Mouse (Mus musculus) hindbrain, embryonic 15.5 days (tissue): Measurements from ENCODE around the gene Ankrd44. TPM values are rescaled to one million over a fixed set of nuclear protein-coding genes. Genes with fewer than 3 reads are reported as not detected.
"Not testable (repeated sequence)": the region's sequence is repeated elsewhere in the genome, so short reads cannot be mapped to it uniquely, and the experiment has no call there.

Experiments used
- ATAC-seq: fragments of 200-750 bp; cut with Nextera tagmentation; 2 replicates; pipeline ENCODE4 v1.8.0; 2017; ENCODE audit warnings: low read depth, moderate number of reproducible peaks, moderate TSS enrichment; ENCODE audit not compliant: low FRiP score
- H3K27ac ChIP-seq: fragments of 300-500 bp; sonication (generic); replicated peaks from 2 replicates; pipeline ENCODE4 v1.5.1; 2015; ENCODE audit warnings: mild to moderate bottlenecking, inconsistent platforms
- H3K27me3 ChIP-seq: fragments of 300-500 bp; sonication (generic); 2 replicates; pipeline ENCODE4 v1.6.1; 2015; ENCODE audit warnings: control low read depth, inconsistent platforms
- H3K36me3 ChIP-seq: fragments of 300-500 bp; sonication (generic); 2 replicates; pipeline ENCODE4 v1.6.1; 2015; ENCODE audit warnings: control low read depth, inconsistent platforms
- H3K4me1 ChIP-seq: fragments of 300-500 bp; sonication (generic); replicated peaks from 2 replicates; pipeline ENCODE4 v1.6.1; 2015; ENCODE audit warnings: control low read depth, inconsistent platforms
- H3K4me2 ChIP-seq: fragments of 300-500 bp; sonication (generic); 2 replicates; pipeline ENCODE4 v1.6.1; 2015; ENCODE audit warnings: moderate library complexity, mild to moderate bottlenecking, inconsistent platforms
- H3K4me3 ChIP-seq: fragments of 300-500 bp; sonication (generic); 2 replicates; pipeline ENCODE4 v1.5.1; 2015; ENCODE audit warnings: mild to moderate bottlenecking, inconsistent platforms
- H3K9ac ChIP-seq: fragments of 300-500 bp; sonication (generic); 2 replicates; pipeline ENCODE4 v1.6.1; 2015; ENCODE audit warnings: inconsistent platforms
- H3K9me3 ChIP-seq: fragments of 300-500 bp; sonication (generic); 2 replicates; pipeline ENCODE4 v1.6.1; 2016; ENCODE audit warnings: control low read depth, inconsistent platforms
- WGBS: fragments of 180-500 bp; shearing (Covaris S2); methylation state at CpG from one replicate; pipeline ENCODE4 v1.1.7; 2015; 5-methylcytosine and 5-hydroxymethylcytosine counted together
- polyA plus RNA-seq: library from polyadenylated mRNA; unstranded; fragments of >200 nt; fragmentation: Nextera tagmentation; extraction: Ambion mirVana; gene quantifications from 2 replicates; pipeline ENCODE4 v1.2.1, GENCODE M21; 2015

The Ankrd44 gene
- 19.8 and 21.1 TPM in 2 replicates for polyA plus RNA-seq

DNA sequence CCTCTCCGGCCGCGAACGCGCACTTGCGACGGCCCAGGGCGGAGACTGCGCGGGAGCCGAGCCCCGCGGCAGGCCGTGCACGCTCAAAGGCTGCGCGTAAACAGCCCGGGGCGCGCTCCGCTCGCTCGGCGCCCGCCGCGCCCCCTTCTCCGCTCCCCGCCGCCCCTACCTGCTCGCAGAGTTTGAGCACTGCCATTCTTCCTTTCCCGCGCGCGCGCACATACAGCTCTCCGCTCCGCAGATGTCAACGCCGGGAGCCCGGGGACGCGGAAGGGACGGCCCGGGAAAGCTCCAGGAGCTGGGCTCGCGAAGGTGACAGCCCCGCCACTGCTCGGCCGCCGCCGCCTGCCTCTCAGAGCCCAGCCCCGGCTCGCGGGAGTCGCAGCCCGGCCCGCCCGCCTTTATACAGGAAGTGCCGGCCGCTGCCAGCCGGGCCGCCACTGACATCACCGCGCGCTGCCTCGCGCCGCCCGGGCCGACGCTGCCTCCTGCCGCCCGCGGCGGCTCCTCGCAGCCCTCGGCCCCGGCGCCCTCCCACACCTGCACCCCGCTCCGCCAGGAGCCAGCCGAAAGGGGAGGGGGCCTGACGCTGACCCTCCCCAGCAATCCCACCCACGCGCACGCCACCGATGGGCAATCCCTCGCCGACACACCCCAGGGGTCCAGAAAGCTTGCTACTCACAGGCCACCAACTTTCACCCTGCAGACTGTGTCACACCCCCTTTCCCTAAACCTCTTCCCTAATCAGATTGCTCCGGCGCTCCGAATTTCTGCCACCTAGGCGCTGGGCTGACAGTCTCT, at the start of gene Ankrd44:
Ankrd44 (minus strand) TSS at position 417 of the 801 bp plus-strand sequence.
- Histone ChIP-seq H3K9me3 (no peaks in the 10 kb centered on the region), H3K27me3 (no peaks in the 10 kb centered on the region), H3K4me2 (peak within 1 kb of the TSS; percentile 92), H3K4me3 (peak within 1 kb of the TSS; percentile 80), H3K27ac (peak within 1 kb of the TSS; percentile 96), H3K36me3 (no peaks in the 10 kb centered on the region), H3K9ac (peak within 1 kb of the TSS; percentile 89), H3K4me1 (peaks cover 32% of the 10 kb centered on the region)
- under 1% methylated on average over 56 of the region's 94 CpGs for WGBS
- peak; percentile 94 for ATAC-seq

DNA sequence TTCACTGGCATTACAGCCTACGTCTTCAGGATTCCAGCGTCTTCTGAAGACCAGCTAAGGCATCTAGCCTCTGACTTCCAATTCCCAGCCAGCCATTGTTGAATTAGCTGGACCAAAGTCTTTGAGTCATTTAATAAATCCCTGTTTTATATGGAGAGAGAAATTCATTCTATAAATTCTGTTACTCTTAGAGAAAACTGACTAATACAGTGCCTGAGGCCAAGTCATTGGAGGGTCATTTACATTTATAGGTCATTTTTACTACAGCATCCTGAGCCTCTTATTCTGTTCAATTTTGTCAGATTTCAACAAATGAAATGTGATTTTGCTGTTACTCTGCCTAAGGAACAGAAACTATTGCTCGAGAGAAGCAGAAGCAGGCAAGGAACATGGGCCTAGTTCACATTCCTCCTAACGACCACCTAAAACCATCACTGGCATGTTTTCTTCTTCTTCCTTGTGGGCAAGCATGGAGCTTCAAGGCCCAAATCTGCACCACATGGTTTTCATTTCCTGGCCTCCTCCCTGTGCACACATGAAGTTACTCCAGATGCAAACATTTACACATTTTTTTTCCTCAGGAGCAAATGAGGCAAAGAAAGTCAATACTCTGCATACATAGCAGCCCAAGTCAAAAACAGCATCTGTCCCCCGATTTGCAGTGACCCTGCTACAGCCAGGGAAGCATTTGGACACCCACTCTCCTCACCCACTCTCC, 45.7 kb upstream of the Ankrd44 start:
- no peak overlapping the region for H3K4me2 ChIP-seq
- H3K9ac ChIP-seq = no peak overlapping the region
- no peaks in the 10 kb centered on the region for H3K36me3 ChIP-seq
- 85% methylated on average over 5 of the region's 5 CpGs for WGBS
- no peaks in the 10 kb centered on the region for H3K9me3 ChIP-seq
- no peak overlapping the region for H3K4me3 ChIP-seq
- ATAC-seq = no peak
- H3K27ac ChIP-seq = no peak overlapping the region
- H3K27me3 ChIP-seq = no peaks in the 10 kb centered on the region
- no peaks in the 10 kb centered on the region for H3K4me1 ChIP-seq

DNA sequence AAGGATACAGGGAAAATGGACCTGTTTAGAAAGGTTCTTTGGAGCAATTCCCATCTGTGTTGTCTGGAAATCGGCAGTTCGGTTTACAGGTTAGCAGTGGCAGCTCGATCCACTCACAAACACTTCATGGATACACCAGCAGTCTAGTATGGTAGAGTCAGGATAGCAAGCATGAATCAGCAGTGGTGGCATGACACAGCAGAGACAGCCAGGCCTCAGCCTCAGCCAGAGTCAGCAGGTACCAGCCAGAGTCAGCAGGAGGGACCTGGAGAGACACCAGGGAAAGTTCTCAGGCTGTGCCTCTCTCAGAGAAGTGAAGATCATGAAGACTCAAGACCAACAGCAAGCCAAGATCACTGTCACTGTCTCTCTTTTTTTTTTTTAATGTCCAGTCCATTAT, 40.7 kb upstream of the Ankrd44 start:
- ATAC-seq = no peak
- Histone ChIP-seq H3K4me2 (no peak overlapping the region), H3K4me1 (no peaks in the 10 kb centered on the region), H3K27me3 (no peaks in the 10 kb centered on the region), H3K9me3 (no peaks in the 10 kb centered on the region), H3K4me3 (no peak overlapping the region), H3K36me3 (no peaks in the 10 kb centered on the region), H3K27ac (no peak overlapping the region), H3K9ac (no peak overlapping the region)
- WGBS = 95% methylated on average over 3 of the region's 3 CpGs

DNA sequence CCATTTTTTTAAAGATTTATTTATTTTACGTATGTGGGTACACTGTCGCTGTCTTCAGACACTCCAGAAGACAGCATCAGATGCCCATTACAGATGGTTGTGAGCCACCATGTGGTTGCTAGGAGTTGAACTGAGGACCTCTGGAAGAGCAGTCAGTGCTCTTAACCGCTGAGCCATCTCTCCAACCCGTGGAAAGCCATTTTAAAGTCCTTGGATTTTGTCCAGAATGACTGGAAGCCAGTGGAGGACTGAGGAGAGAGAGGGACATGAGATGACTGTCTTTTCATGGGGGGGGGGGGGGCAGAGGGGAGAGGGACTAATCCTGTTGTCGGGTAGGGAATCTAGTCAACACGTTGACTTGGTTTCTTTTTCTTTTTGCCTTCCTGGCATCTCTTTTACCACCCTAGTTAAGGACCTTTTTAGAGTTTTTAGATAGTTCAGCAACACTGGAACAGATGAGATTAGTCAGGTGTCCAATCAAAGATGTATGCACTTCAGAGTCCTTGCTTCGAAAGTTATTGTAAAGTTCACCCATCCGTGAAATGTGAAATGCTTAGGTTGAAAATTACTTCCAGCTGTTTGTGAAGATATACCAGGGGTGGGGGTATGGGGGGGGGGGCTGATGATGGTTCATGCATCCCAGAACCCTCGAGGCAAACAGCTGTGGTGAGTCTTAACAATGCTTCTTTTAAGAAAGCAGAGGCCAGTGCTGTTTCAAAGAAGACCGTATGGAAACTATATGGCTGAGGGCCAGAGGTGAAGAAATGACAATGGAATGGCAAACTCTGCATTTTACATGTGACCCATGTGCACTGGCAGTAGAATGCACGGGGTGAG, 39.2 kb upstream of the Ankrd44 start:
- Histone ChIP-seq H3K4me3 (no peak overlapping the region), H3K36me3 (no peaks in the 10 kb centered on the region), H3K27ac (no peak overlapping the region), H3K4me1 (no peaks in the 10 kb centered on the region), H3K27me3 (no peaks in the 10 kb centered on the region), H3K4me2 (no peak overlapping the region), H3K9me3 (no peaks in the 10 kb centered on the region), H3K9ac (no peak overlapping the region)
- WGBS = 69% methylated on average over 11 of the region's 11 CpGs
- no peak for ATAC-seq

DNA sequence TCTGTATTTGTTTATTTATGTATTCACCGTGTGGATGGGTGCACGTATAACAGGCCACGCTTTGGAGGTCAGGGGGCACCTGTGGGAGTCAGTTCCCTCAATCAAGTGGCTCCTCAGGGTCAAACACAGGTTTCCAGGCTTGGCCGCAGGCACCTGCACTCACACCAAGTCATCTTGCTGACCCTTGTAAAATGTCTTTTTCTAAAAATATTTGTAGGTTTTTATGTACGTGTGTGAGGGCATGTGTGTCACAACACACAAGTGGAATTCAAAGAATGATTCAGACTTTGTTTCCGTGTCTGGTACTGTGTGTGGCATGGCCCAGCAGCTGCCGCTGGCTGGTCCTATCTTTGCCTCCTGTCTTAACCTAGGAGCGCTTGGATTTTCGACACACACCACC, 35.5 kb upstream of the Ankrd44 start:
- 87% methylated on average over 9 of the region's 9 CpGs for WGBS
- no peaks in the 10 kb centered on the region for H3K4me1 ChIP-seq
- no peak overlapping the region for H3K4me2 ChIP-seq
- ATAC-seq = no peak
- H3K9ac ChIP-seq = no peak overlapping the region
- no peak overlapping the region for H3K4me3 ChIP-seq
- H3K9me3 ChIP-seq = no peaks in the 10 kb centered on the region
- no peaks in the 10 kb centered on the region for H3K27me3 ChIP-seq
- H3K27ac ChIP-seq = no peak overlapping the region
- no peaks in the 10 kb centered on the region for H3K36me3 ChIP-seq

DNA sequence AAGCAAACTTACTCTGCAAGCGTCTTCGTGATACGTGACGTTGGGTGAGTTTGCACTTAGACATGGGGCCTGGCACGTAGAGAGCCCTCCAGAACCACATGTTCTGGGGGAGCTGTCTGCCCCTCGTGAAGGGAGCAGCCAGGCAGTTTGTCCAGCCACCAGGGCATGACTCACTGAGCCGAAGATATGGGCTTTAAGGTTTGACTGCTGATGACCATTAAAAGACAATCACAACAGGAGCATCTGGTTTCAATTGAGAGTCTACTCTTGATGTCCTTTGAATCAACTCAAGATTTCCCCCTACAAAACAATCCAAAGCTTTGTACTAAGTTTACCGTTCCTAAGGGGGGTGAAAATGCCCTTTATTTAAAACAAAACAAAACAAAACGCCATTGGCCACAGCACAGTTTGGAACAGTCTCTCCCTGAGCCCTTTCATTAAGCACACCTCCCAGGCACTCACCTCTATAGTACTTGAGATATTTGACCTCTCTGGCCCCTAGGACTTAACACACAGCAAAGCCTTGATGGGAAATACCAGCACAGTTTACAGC, 34.5 kb upstream of the Ankrd44 start:
- 81% methylated on average over 9 of the region's 9 CpGs for WGBS
- Histone ChIP-seq H3K27ac (no peak overlapping the region), H3K4me3 (no peak overlapping the region), H3K4me2 (no peak overlapping the region), H3K36me3 (no peaks in the 10 kb centered on the region), H3K27me3 (no peaks in the 10 kb centered on the region), H3K9ac (no peak overlapping the region), H3K9me3 (no peaks in the 10 kb centered on the region), H3K4me1 (no peaks in the 10 kb centered on the region)
- no peak for ATAC-seq

DNA sequence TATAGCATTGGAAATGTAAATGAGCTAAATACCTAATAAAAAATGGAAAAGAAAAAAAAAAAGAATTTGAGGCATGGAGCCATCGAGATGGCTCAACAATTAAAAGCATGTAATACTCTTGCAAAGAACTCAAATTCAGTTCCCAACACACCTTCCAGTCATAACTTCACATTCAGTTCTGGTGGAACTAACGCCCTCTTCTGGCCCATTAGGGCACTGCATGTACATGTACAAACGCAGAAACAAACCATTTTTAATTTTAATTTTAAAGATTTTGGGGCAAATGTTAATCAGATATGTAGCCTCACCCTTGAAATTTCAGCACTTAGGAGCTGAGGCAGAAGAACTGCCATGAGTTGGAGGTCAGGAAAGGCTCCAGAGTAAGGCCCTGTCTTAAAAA, 32.3 kb upstream of the Ankrd44 start:
- Histone ChIP-seq H3K9ac (no peak overlapping the region), H3K9me3 (no peaks in the 10 kb centered on the region), H3K4me2 (no peak overlapping the region), H3K36me3 (no peaks in the 10 kb centered on the region), H3K4me1 (no peaks in the 10 kb centered on the region), H3K27ac (no peak overlapping the region), H3K27me3 (no peaks in the 10 kb centered on the region), H3K4me3 (no peak overlapping the region)
- no peak for ATAC-seq
- 73% methylated on average over 3 of the region's 3 CpGs for WGBS

DNA sequence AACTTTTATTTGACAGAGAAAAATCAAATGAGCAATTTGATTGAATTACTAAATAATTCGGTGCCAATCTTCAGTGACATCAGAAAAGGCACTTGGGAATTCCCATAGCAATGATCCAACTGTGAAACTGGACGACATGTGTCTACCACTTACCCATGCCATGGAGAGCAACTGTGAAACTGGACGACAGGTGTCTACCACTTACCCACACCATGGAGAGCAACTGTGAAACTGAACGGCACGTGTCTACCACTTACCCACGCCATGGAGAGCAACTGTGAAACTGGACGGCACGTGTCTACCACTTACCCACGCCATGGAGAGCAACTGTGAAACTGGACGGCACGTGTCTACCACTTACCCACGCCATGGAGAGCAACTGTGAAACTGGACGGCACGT, 30.8 kb upstream of the Ankrd44 start:
- not testable (repeated sequence) for H3K4me2 ChIP-seq, H3K27me3 ChIP-seq, H3K9ac ChIP-seq, H3K9me3 ChIP-seq, H3K4me1 ChIP-seq, ATAC-seq, H3K27ac ChIP-seq, H3K4me3 ChIP-seq, H3K36me3 ChIP-seq
- WGBS = 95% methylated on average over 14 of the region's 14 CpGs

DNA sequence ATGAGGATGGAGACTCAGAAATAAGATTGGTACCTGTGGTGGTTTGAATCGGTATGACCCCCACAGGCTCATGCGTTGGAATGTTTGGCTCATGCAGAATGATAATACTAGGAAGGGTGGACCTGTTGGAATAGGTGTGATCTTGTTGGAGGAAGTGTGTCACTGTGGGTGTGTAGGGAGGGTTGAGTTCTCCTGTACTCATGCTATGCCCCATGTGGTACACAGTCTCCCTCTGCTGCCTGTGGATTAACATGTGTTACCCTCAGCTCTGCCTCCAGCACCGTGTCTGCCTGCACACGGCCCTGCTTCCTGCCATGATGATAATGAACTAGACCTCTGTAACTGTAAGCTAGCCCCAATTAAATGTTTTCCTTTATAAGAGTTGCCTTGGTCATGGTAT, 28.7 kb upstream of the Ankrd44 start:
- no peaks in the 10 kb centered on the region for H3K9me3 ChIP-seq
- no peak overlapping the region for H3K27ac ChIP-seq
- no peaks in the 10 kb centered on the region for H3K36me3 ChIP-seq
- 86% methylated on average over 4 of the region's 4 CpGs for WGBS
- ATAC-seq = no peak
- no peaks in the 10 kb centered on the region for H3K27me3 ChIP-seq
- no peak overlapping the region for H3K4me3 ChIP-seq
- no peak overlapping the region for H3K4me2 ChIP-seq
- H3K9ac ChIP-seq = no peak overlapping the region
- no peaks in the 10 kb centered on the region for H3K4me1 ChIP-seq

DNA sequence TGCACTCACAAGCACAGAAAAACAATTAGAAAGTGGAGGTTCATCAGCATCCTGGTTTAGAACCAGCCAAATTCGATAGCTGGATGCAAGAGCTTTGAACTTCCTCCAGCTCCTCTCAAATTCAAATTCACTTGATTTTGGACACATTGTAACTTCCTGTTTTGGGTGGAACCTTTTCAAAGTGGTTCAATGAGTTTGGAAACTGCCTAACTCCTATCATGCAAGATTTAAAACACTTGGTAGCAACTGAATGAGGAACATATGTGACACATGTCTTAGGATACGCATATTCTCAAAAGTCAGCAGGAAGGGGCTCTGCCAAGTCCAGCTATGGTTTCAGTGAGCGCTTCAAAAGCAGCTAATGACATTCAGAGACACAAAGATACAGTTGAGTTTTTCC, 18.5 kb upstream of the Ankrd44 start:
- WGBS = 85% methylated on average over 3 of the region's 3 CpGs
- H3K27me3 ChIP-seq = no peaks in the 10 kb centered on the region
- no peaks in the 10 kb centered on the region for H3K9me3 ChIP-seq
- no peak overlapping the region for H3K4me3 ChIP-seq
- H3K36me3 ChIP-seq = no peaks in the 10 kb centered on the region
- H3K27ac ChIP-seq = no peak overlapping the region
- no peak overlapping the region for H3K9ac ChIP-seq
- no peak overlapping the region for H3K4me2 ChIP-seq
- ATAC-seq = no peak
- H3K4me1 ChIP-seq = no peaks in the 10 kb centered on the region

DNA sequence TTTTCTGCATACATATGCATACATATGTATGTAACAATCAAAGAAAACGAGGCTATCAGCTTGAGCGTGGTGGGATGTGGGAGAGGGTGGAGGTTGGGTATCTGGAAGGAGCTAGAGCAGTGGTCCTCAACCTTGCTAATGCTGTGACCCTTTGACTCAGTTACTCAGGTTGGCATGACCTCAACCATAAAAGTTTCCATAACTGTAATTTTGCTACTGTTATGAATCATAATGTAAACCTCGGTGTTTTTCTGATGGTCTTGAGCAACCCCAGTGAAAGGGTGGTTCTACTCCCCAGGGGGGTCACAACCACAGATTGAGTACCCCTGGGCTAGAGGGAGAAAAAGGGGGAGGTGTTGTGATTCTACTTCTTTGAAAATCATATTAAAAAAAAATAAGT, 9.3 kb upstream of the Ankrd44 start:
- Histone ChIP-seq H3K27ac (no peak overlapping the region), H3K4me1 (no peaks in the 10 kb centered on the region), H3K4me3 (no peak overlapping the region), H3K9me3 (no peaks in the 10 kb centered on the region), H3K4me2 (no peak overlapping the region), H3K27me3 (no peaks in the 10 kb centered on the region), H3K36me3 (no peaks in the 10 kb centered on the region), H3K9ac (no peak overlapping the region)
- WGBS = 87% methylated on average over 3 of the region's 3 CpGs
- ATAC-seq = no peak

DNA sequence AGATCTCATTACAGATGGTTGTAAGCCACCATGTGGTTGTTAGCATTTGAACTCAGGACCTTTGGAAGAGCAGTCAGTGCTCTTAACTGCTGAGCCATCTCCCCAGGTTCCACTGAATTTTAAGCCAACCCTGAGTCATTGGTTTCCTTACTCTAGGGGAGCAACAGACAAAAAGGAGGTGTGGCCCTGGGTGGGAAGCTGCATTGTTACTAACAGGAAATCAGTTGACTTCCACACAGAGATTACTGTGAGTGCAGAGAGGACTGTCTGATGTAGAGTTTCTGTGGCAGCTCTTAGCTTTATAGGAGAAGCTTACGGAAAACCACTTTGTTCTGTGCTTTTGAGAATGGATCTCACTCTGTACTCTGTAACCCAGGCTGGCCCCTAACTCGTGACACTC, 8.7 kb upstream of the Ankrd44 start:
- Histone ChIP-seq H3K36me3 (no peaks in the 10 kb centered on the region), H3K27ac (no peak overlapping the region), H3K4me3 (no peak overlapping the region), H3K9me3 (no peaks in the 10 kb centered on the region), H3K27me3 (no peaks in the 10 kb centered on the region), H3K4me2 (no peak overlapping the region), H3K4me1 (no peaks in the 10 kb centered on the region), H3K9ac (no peak overlapping the region)
- no peak for ATAC-seq
- 76% methylated on average over 2 of the region's 2 CpGs for WGBS
